Comparison of ENCODE assay signal across 8 mouse cellular contexts in the genomic region with DNA sequence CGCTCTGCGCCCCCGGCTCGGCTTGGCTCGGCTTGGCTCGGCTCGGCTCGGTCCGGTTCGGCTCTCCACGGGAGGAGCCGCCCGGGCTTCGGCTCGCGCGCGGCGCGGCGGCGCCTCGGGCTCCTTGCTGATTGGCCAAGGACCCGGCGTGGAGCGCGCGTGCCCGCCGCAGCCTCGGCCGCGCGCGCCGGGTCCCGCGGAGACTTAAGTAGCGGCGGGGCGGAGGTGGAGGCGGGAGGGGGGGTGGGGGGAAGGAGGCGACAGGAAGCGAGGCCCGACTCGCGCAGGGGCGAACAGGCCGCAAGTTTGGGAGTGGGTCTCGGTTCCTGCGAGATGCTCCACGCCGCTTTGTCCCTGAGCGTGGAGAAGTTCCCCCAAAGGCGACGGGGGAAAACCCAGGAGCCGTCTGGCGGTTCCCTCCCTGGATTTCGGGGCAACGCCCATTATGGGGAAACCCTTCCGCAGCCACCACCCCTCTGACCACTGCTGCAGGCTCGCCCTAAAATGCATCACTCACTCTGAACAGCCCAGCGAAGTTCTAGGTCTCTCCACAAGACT. TPM values are rescaled to one million over a fixed set of nuclear protein-coding genes. Genes with fewer than 3 reads are reported as not detected.
A peak's percentile ranks its signal among the peaks of the same experiment; 100 is the strongest.
DNase-seq lines count a peak whose midpoint lies in the region; ATAC-seq and TF ChIP-seq lines count a peak whose summit lies in the region.

A gene (minus strand): TSS at position 133 of the 558 bp plus-strand sequence.

- DNase-seq in 3T3-L1 (ENCODE audit: low read depth, low spot score) = peak; percentile 82
- peak; percentile 63 to 64 for DNase-seq in adrenal gland, postnatal 4 days (ENCODE audit: low spot score in 2 of 2)
- peak; percentile 85 to 89 for DNase-seq in heart, adult 18-20 months
- DNase-seq in kidney, adult 18-20 months = peak; percentile 83
- peak; percentile 84 for DNase-seq in limb, embryonic 14.5 days (ENCODE audit: low spot score)
- peak; percentile 69 to 71 for DNase-seq in spleen, adult 2 months (ENCODE audit: low read depth in 1 of 2, low spot score in 2 of 2)

- H3K9ac ChIP-seq in embryonic facial prominence, embryonic 13.5 days = peak within 1 kb of the TSS; percentile 83
- peak within 1 kb of the TSS; percentile 87 for H3K9ac ChIP-seq in limb, embryonic 14.5 days (ENCODE audit: low read depth, low read length, severe bottlenecking)
- peak within 1 kb of the TSS; percentile 89 for H3K9ac ChIP-seq in midbrain, embryonic 16.5 days (ENCODE audit: low read depth, low read length)

- H3K9me3 ChIP-seq in embryonic facial prominence, embryonic 13.5 days = no peaks in the 10 kb centered on the region
- H3K9me3 ChIP-seq in limb, embryonic 14.5 days (ENCODE audit: control insufficient read depth, low read length) = no peaks in the 10 kb centered on the region
- H3K9me3 ChIP-seq in midbrain, embryonic 16.5 days (replicated peaks; ENCODE audit: control insufficient read depth, low read length, poor library complexity, severe bottlenecking) = no peaks in the 10 kb centered on the region

- ATAC-seq in embryonic facial prominence, embryonic 13.5 days (ENCODE audit: insufficient number of reproducible peaks, insufficient read depth, low FRiP score, low TSS enrichment, low read depth) = peak; percentile 79
- ATAC-seq in limb, embryonic 14.5 days (ENCODE audit: low FRiP score, low read depth) = peak; percentile 85
- ATAC-seq in midbrain, embryonic 16.5 days = peak; percentile 91

- TF ChIP-seq POLR2A in limb, embryonic 14.5 days (IDR thresholded peaks at IDR 0.05; ENCODE audit: borderline replicate concordance, extremely low read depth, insufficient read depth, insufficient read length) = peak; percentile 78; the same call in 1 of the 2 replicates
- peak; percentile 74 for TF ChIP-seq POLR2A in spleen, adult 2 months (IDR thresholded peaks at IDR 0.05; ENCODE audit: low read depth, low read length)

- no peaks in the 10 kb centered on the region for H3K36me3 ChIP-seq in embryonic facial prominence, embryonic 13.5 days
- H3K36me3 ChIP-seq in limb, embryonic 14.5 days (ENCODE audit: control insufficient read depth, insufficient read depth, low read length) = no peaks in the 10 kb centered on the region
- H3K36me3 ChIP-seq in midbrain, embryonic 16.5 days (ENCODE audit: control insufficient read depth, insufficient read depth, low read length) = no peaks in the 10 kb centered on the region
- no peaks in the 10 kb centered on the region for H3K36me3 ChIP-seq in spleen, adult 2 months (ENCODE audit: control insufficient read depth, insufficient read depth, low read length)

- peaks cover 22% of the 10 kb centered on the region; the same call in 1 of the 2 replicates for H3K4me1 ChIP-seq in embryonic facial prominence, embryonic 13.5 days
- peaks cover 2% of the 10 kb centered on the region; the same call in 1 of the 2 replicates for H3K4me1 ChIP-seq in limb, embryonic 14.5 days (ENCODE audit: control insufficient read depth, insufficient read depth, low read length)
- peaks cover 10% of the 10 kb centered on the region; the same call in 1 of the 2 replicates for H3K4me1 ChIP-seq in midbrain, embryonic 16.5 days (ENCODE audit: control insufficient read depth, insufficient read depth, low read length)
- peaks cover 6% of the 10 kb centered on the region; the same call in 1 of the 2 replicates for H3K4me1 ChIP-seq in spleen, adult 2 months (ENCODE audit: control insufficient read depth, insufficient read depth, insufficient read length)

- H3K4me3 ChIP-seq in embryonic facial prominence, embryonic 13.5 days = peak within 1 kb of the TSS; percentile 77
- peak within 1 kb of the TSS; percentile 75 for H3K4me3 ChIP-seq in limb, embryonic 14.5 days (replicated peaks; ENCODE audit: low read length)
- H3K4me3 ChIP-seq in midbrain, embryonic 16.5 days (ENCODE audit: low read depth, low read length) = peak within 1 kb of the TSS; percentile 78
- H3K4me3 ChIP-seq in spleen, adult 2 months (ENCODE audit: extremely low read depth, insufficient read depth, insufficient read length) = peak within 1 kb of the TSS; percentile 95

- H3K27me3 ChIP-seq in embryonic facial prominence, embryonic 13.5 days = no peaks in the 10 kb centered on the region
- H3K27me3 ChIP-seq in limb, embryonic 14.5 days (ENCODE audit: control insufficient read depth, insufficient read depth, low read length) = no peaks in the 10 kb centered on the region
- no peaks in the 10 kb centered on the region for H3K27me3 ChIP-seq in midbrain, embryonic 16.5 days (ENCODE audit: control insufficient read depth, insufficient read depth, low read depth, low read length)
- H3K27me3 ChIP-seq in spleen, adult 2 months (ENCODE audit: control insufficient read depth, insufficient read depth, low read length) = no peaks in the 10 kb centered on the region; the same call in 1 of the 2 replicates

- TF ChIP-seq CTCF in spleen, adult 2 months (IDR thresholded peaks at IDR 0.05; ENCODE audit: extremely low read depth, insufficient read depth, insufficient read length, insufficient replicate concordance) = no peak

- peak within 1 kb of the TSS; percentile 77 for H3K27ac ChIP-seq in embryonic facial prominence, embryonic 13.5 days
- peak within 1 kb of the TSS; percentile 82 for H3K27ac ChIP-seq in limb, embryonic 14.5 days (replicated peaks; ENCODE audit: low read depth, low read length)
- H3K27ac ChIP-seq in midbrain, embryonic 16.5 days (ENCODE audit: low read length) = peak within 1 kb of the TSS; percentile 75
- peak within 1 kb of the TSS; percentile 99 for H3K27ac ChIP-seq in spleen, adult 2 months (ENCODE audit: insufficient read depth, low read length)

- WGBS in embryonic facial prominence, embryonic 13.5 days = 0% methylated on average over 59 of the region's 63 CpGs
- 5% methylated on average over 22 of the region's 63 CpGs for WGBS in limb, embryonic 14.5 days
- whole genome bisulfite sequencing in midbrain, embryonic 16.5 days = 1% methylated on average over 37 of the region's 63 CpGs
- WGBS in spleen, adult 2 months = under 1% methylated on average over 60 of the region's 63 CpGs

- peak within 1 kb of the TSS; percentile 92 for H3K4me2 ChIP-seq in embryonic facial prominence, embryonic 13.5 days
- peak within 1 kb of the TSS; percentile 92 for H3K4me2 ChIP-seq in limb, embryonic 14.5 days (replicated peaks; ENCODE audit: low read depth, low read length, severe bottlenecking)
- H3K4me2 ChIP-seq in midbrain, embryonic 16.5 days (ENCODE audit: low read length) = peak within 1 kb of the TSS; percentile 71

RNA-seq across cellular contexts. Expression of the gene that starts here (rescaled TPM):
- 10 to 100 TPM; 31.5 to 36.3 TPM for total RNA-seq in adrenal gland, postnatal 4 days (2021)
- polyA plus RNA-seq in embryonic facial prominence, embryonic 13.5 days (2015; fragmentation: Nextera tagmentation; extraction: Ambion mirVana) = 39.9 and 47.3 TPM in 2 replicates
- total RNA-seq in heart, adult 18-20 months (2021) = 10 to 100 TPM in 1 of 2 experiments, 1 to 10 TPM in 1; 8.6 to 12.1 TPM
- polyA plus RNA-seq in limb, embryonic 14.5 days (2012; rRNA removed) = 34.7 and 35.0 TPM in 2 replicates
- polyA plus RNA-seq in limb, embryonic 14.5 days (2014; fragmentation: Nextera tagmentation; extraction: Ambion mirVana) = 39.1 and 39.3 TPM in 2 replicates
- 63.4 and 69.5 TPM in 2 replicates for polyA plus RNA-seq in midbrain, embryonic 16.5 days (2015; fragmentation: Nextera tagmentation; extraction: Ambion mirVana)
- polyA plus RNA-seq in spleen, adult 2 months (2012; rRNA removed) = 21.2 and 28.3 TPM in 2 replicates

Comparison
In these comparisons a context has a peak if more than half of its experiments do, and no peak if none do; other contexts are left out.
1. Peak in every context shown above with its lines: DNase-seq, ATAC-seq, H3K4me3 ChIP-seq and H3K27ac ChIP-seq.